Mouse (Mus musculus): ENCODE data around the gene Fblim1.
"Not testable (repeated sequence)": the region's sequence is repeated elsewhere in the genome, so short reads cannot be mapped to it uniquely, and the experiment has no call there.

GRCm38 (mm10) chr4:141554255-141554865 lies 51.5 kb downstream of the Fblim1 start:
- not testable (repeated sequence) for TF ChIP-seq CTCF (conservative IDR thresholded peaks at IDR 0.05; ENCODE audit: low read length); POU5F1 (IDR thresholded peaks at IDR 0.05; ENCODE audit: borderline replicate concordance, low read length); NANOG (IDR thresholded peaks at IDR 0.05; ENCODE audit: borderline replicate concordance, low read length)

Data from E14TG2a.4 (cell line).